Mouse (Mus musculus): ENCODE data around the gene Gm13696. TPM values are rescaled to one million over a fixed set of nuclear protein-coding genes. Genes with fewer than 3 reads are reported as not detected.
"Not testable (repeated sequence)": the region's sequence is repeated elsewhere in the genome, so short reads cannot be mapped to it uniquely, and the experiment has no call there.

Gene Gm13696
- polyA plus RNA-seq, 1 experiment from 2014 or later = not detected

DNA sequence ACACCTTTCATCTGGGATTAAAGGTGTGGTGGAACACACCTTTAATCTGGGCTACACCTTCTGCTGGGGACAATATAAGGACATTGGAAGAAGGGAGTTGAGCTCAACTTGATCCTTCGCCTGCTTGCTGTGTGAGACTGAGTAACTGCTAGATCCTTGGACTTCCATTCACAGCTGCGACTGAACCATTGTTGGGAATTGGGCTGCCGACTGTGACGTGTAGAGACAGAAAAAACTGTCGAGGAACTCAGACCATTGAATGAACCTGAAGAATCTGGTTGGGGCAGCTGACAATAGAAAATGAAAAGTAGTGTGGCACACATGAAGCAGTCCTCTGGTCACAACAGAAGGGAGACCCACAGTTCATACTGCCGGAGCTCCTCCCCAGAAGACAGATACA, 11.5 kb downstream of the Gm13696 start, which contains the start of gene Gm13697:
TSS of gene Gm13697 (plus strand) at position 301 of the 400 bp plus-strand sequence.
- not testable (repeated sequence) for H3K9ac ChIP-seq (ENCODE audit: low read depth, low read length); H3K4me3 ChIP-seq (ENCODE audit: low read depth, low read length); H3K36me3 ChIP-seq (ENCODE audit: control insufficient read depth, insufficient read depth); H3K9me3 ChIP-seq (ENCODE audit: control insufficient read depth); H3K27me3 ChIP-seq (replicated peaks; ENCODE audit: control insufficient read depth, insufficient read depth, low read length); H3K4me1 ChIP-seq (replicated peaks; ENCODE audit: control insufficient read depth, insufficient read depth, low read length); ATAC-seq; H3K4me2 ChIP-seq (replicated peaks; ENCODE audit: low read depth); H3K27ac ChIP-seq (ENCODE audit: low read depth, low read length)
- WGBS = no CpG with 5 or more reads among the region's 6 CpGs

GRCm38 (mm10) chr2:83990253-83990652, 17.3 kb downstream of the Gm13696 start, which contains the start of gene Gm13691:
Gm13691 (plus strand) TSS chr2:83990553.
- not testable (repeated sequence) for H3K9me3 ChIP-seq (ENCODE audit: control insufficient read depth); H3K4me3 ChIP-seq (ENCODE audit: low read depth, low read length); ATAC-seq; H3K9ac ChIP-seq (ENCODE audit: low read depth, low read length); H3K4me2 ChIP-seq (replicated peaks; ENCODE audit: low read depth); H3K27me3 ChIP-seq (replicated peaks; ENCODE audit: control insufficient read depth, insufficient read depth, low read length); H3K4me1 ChIP-seq (replicated peaks; ENCODE audit: control insufficient read depth, insufficient read depth, low read length); H3K27ac ChIP-seq (ENCODE audit: low read depth, low read length); H3K36me3 ChIP-seq (ENCODE audit: control insufficient read depth, insufficient read depth)
- no CpG with 5 or more reads among the region's 6 CpGs for WGBS

DNA sequence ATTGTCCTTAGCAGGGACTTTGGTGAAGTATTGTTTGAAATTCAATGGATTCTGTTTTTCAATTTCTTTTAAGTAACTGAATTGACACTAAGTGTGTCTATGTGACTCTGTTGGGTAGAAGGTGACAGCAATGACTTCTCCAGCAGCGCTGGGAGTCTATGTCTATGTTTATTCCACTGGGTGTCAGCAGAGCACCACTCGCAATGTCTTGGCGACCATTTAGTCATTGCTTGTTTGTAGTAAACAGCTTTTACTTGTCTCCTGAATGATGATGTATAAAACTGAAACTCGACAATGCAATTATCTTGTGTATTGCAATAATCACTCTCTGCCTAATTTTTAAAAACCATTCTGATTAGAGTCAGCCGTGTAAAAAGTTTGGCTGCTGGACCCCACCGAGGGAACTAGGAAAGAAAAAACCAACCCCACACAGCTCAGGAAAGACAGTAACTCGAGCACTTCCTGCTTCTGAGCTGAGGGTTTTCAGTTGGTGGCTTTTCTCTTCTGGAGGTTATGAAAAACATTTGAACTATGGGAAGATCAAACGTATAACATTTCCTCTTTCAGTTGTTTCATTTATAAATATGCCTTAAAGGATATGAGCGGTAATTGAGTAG, 20.8 kb downstream of the Gm13696 start:
- not testable (repeated sequence) for ATAC-seq; H3K27me3 ChIP-seq (replicated peaks; ENCODE audit: control insufficient read depth, insufficient read depth, low read length); H3K4me2 ChIP-seq (replicated peaks; ENCODE audit: low read depth); H3K27ac ChIP-seq (ENCODE audit: low read depth, low read length); H3K4me3 ChIP-seq (ENCODE audit: low read depth, low read length); H3K9me3 ChIP-seq (ENCODE audit: control insufficient read depth); H3K9ac ChIP-seq (ENCODE audit: low read depth, low read length); H3K36me3 ChIP-seq (ENCODE audit: control insufficient read depth, insufficient read depth); H3K4me1 ChIP-seq (replicated peaks; ENCODE audit: control insufficient read depth, insufficient read depth, low read length)
- WGBS = 46% methylated on average over 7 of the region's 9 CpGs

DNA sequence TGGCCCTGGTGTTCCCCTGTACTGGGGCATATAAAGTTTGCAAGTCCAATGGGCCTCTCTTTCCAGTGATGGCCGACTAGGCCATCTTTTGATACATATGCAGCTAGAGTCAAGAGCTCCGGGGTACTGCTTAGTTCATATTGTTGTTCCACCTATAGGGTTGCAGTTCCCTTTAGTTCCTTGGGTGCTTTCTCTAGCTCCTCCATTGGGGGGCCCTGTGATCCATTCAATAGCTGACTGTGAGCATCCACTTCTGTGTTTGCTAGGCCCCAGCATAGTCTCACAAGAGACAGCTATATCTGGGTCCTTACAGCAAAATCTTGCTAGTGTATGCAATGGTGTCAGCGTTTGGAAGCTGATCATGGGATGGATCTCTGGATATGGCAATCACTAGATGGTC, 21.6 kb downstream of the Gm13696 start:
- not testable (repeated sequence) for H3K27ac ChIP-seq (ENCODE audit: low read depth, low read length); H3K36me3 ChIP-seq (ENCODE audit: control insufficient read depth, insufficient read depth); H3K27me3 ChIP-seq (replicated peaks; ENCODE audit: control insufficient read depth, insufficient read depth, low read length); H3K9me3 ChIP-seq (ENCODE audit: control insufficient read depth); H3K4me1 ChIP-seq (replicated peaks; ENCODE audit: control insufficient read depth, insufficient read depth, low read length); H3K4me2 ChIP-seq (replicated peaks; ENCODE audit: low read depth); ATAC-seq; H3K4me3 ChIP-seq (ENCODE audit: low read depth, low read length); H3K9ac ChIP-seq (ENCODE audit: low read depth, low read length)
- WGBS = no CpG with 5 or more reads among the region's 3 CpGs

GRCm38 (mm10) chr2:84008913-84009312, 36.0 kb downstream of the Gm13696 start:
- H3K9me3 ChIP-seq (ENCODE audit: control insufficient read depth) = no peaks in the 10 kb centered on the region
- H3K27ac ChIP-seq (ENCODE audit: low read depth, low read length) = no peak overlapping the region
- no peaks in the 10 kb centered on the region for H3K27me3 ChIP-seq (replicated peaks; ENCODE audit: control insufficient read depth, insufficient read depth, low read length)
- 69% methylated on average over 1 of the region's 1 CpGs for WGBS
- no peaks in the 10 kb centered on the region for H3K36me3 ChIP-seq (ENCODE audit: control insufficient read depth, insufficient read depth)
- no peak overlapping the region for H3K4me2 ChIP-seq (replicated peaks; ENCODE audit: low read depth)
- H3K4me1 ChIP-seq (replicated peaks; ENCODE audit: control insufficient read depth, insufficient read depth, low read length) = no peaks in the 10 kb centered on the region
- no peak for TF ChIP-seq CTCF (IDR thresholded peaks at IDR 0.05; ENCODE audit: low read depth)
- ATAC-seq = no peak
- no peak overlapping the region for H3K9ac ChIP-seq (ENCODE audit: low read depth, low read length)
- no peak overlapping the region for H3K4me3 ChIP-seq (ENCODE audit: low read depth, low read length)

GRCm38 (mm10) chr2:84009818-84010217, 36.9 kb downstream of the Gm13696 start:
- Histone ChIP-seq H3K9me3 (ENCODE audit: control insufficient read depth) (no peaks in the 10 kb centered on the region), H3K4me3 (ENCODE audit: low read depth, low read length) (no peak overlapping the region), H3K36me3 (ENCODE audit: control insufficient read depth, insufficient read depth) (no peaks in the 10 kb centered on the region), H3K27me3 (replicated peaks; ENCODE audit: control insufficient read depth, insufficient read depth, low read length) (no peaks in the 10 kb centered on the region), H3K9ac (ENCODE audit: low read depth, low read length) (no peak overlapping the region), H3K27ac (ENCODE audit: low read depth, low read length) (no peak overlapping the region), H3K4me2 (replicated peaks; ENCODE audit: low read depth) (no peak overlapping the region), H3K4me1 (replicated peaks; ENCODE audit: control insufficient read depth, insufficient read depth, low read length) (no peaks in the 10 kb centered on the region)
- ATAC-seq = no peak
- no peak for TF ChIP-seq CTCF (IDR thresholded peaks at IDR 0.05; ENCODE audit: low read depth)
- 61% methylated on average over 3 of the region's 3 CpGs for WGBS

- Histone ChIP-seq H3K9me3 (ENCODE audit: control insufficient read depth) (no peaks in the 10 kb centered on the region), H3K4me1 (replicated peaks; ENCODE audit: control insufficient read depth, insufficient read depth, low read length) (no peaks in the 10 kb centered on the region), H3K4me3 (ENCODE audit: low read depth, low read length) (no peak overlapping the region), H3K27me3 (replicated peaks; ENCODE audit: control insufficient read depth, insufficient read depth, low read length) (no peaks in the 10 kb centered on the region), H3K36me3 (ENCODE audit: control insufficient read depth, insufficient read depth) (no peaks in the 10 kb centered on the region), H3K27ac (ENCODE audit: low read depth, low read length) (no peak overlapping the region), H3K4me2 (replicated peaks; ENCODE audit: low read depth) (no peak overlapping the region), H3K9ac (ENCODE audit: low read depth, low read length) (no peak overlapping the region)
- no peak for ATAC-seq
- TF ChIP-seq CTCF (IDR thresholded peaks at IDR 0.05; ENCODE audit: low read depth) = no peak
- 61% methylated on average over 6 of the region's 6 CpGs for WGBS
These were observed 41.6 kb downstream of the Gm13696 start for GRCm38 (mm10) chr2:84014572-84014971.

DNA sequence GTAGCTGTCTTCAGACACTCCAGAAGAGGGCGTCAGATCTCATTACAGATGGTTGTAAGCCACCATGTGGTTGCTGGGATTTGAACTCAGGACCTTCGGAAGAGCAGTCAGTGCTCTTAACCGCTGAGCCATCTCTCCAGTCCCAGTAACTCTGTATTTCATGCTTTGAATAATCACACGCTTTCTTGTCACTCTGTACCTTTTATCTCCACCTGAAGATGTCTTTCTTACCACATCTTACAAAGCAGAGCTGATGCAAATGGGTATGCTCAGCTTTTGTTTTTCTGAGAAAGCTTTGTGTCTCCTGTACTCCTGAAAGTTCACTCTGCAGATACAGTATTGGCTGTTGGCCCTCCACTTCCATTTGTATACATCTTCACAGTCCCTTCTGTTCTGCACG, 43.4 kb downstream of the Gm13696 start:
- H3K4me1 ChIP-seq (replicated peaks; ENCODE audit: control insufficient read depth, insufficient read depth, low read length); H3K9ac ChIP-seq (ENCODE audit: low read depth, low read length); H3K27ac ChIP-seq (ENCODE audit: low read depth, low read length); H3K4me3 ChIP-seq (ENCODE audit: low read depth, low read length); H3K36me3 ChIP-seq (ENCODE audit: control insufficient read depth, insufficient read depth); H3K9me3 ChIP-seq (ENCODE audit: control insufficient read depth); H3K4me2 ChIP-seq (replicated peaks; ENCODE audit: low read depth); H3K27me3 ChIP-seq (replicated peaks; ENCODE audit: control insufficient read depth, insufficient read depth, low read length); ATAC-seq: not testable (repeated sequence)
- WGBS = 85% methylated on average over 4 of the region's 5 CpGs
